Mouse (Mus musculus) adipocyte (in vitro differentiated cells): ENCODE measurements around the gene Tmem131.

ENCODE experiments used
- DNase-seq: peaks from one replicate; pipeline ENCODE4 v3.0.0-alpha.2; 2016; ENCODE audit warnings: low spot score

Gene Tmem131

GRCm38 (mm10) chr1:36943653-36944052, at the start of gene Tmem131:
Gene Tmem131, minus strand, starts transcription at chr1:36943666.
- DNase-seq = no peak

- no peak for DNase-seq
Observed at GRCm38 (mm10) chr1:36988561-36988960, 45.1 kb upstream of the Tmem131 start.

- DNase-seq = peak; percentile 20
Observed at GRCm38 (mm10) chr1:36988161-36988560, 44.7 kb upstream of the Tmem131 start.

- DNase-seq = no peak
Observed at GRCm38 (mm10) chr1:36987172-36988148, 44.0 kb upstream of the Tmem131 start.

- no peak for DNase-seq
Observed at GRCm38 (mm10) chr1:36986396-36987160, 43.1 kb upstream of the Tmem131 start.

- DNase-seq = no peak
Observed at GRCm38 (mm10) chr1:36985896-36986295, 42.4 kb upstream of the Tmem131 start.

GRCm38 (mm10) chr1:36984406-36984805, 40.9 kb upstream of the Tmem131 start:
- no peak for DNase-seq

GRCm38 (mm10) chr1:36983754-36984153, 40.3 kb upstream of the Tmem131 start:
- DNase-seq = no peak

- no peak for DNase-seq
Observed at GRCm38 (mm10) chr1:36982191-36982961, 38.9 kb upstream of the Tmem131 start.

- peak; percentile 80 for DNase-seq
Observed at GRCm38 (mm10) chr1:36976770-36977169, 33.3 kb upstream of the Tmem131 start.

GRCm38 (mm10) chr1:36970918-36971617, 27.6 kb upstream of the Tmem131 start:
- DNase-seq = no peak

- DNase-seq = peak; percentile 58
Observed at GRCm38 (mm10) chr1:36965831-36966230, 22.4 kb upstream of the Tmem131 start.

GRCm38 (mm10) chr1:36962379-36963176, 19.1 kb upstream of the Tmem131 start:
- no peak for DNase-seq

- no peak for DNase-seq
Observed at GRCm38 (mm10) chr1:36960509-36961222, 17.2 kb upstream of the Tmem131 start.

GRCm38 (mm10) chr1:36949591-36950184, 6.2 kb upstream of the Tmem131 start:
- peak; percentile 98 for DNase-seq

- no peak for DNase-seq
Observed at GRCm38 (mm10) chr1:36947448-36947847, 4.0 kb upstream of the Tmem131 start.

GRCm38 (mm10) chr1:36940381-36940762, 3.1 kb downstream of the Tmem131 start:
- no peak for DNase-seq

GRCm38 (mm10) chr1:36939506-36940380, 3.7 kb downstream of the Tmem131 start:
- DNase-seq = peak; percentile 92
